Mouse (Mus musculus) liver, embryonic 14.5 days (tissue): ENCODE data around the gene Vmn1r230. TPM values are rescaled to one million over a fixed set of nuclear protein-coding genes. Genes with fewer than 3 reads are reported as not detected.

ENCODE experiments used
- ATAC-seq: fragments of 200-750 bp; cut with Nextera tagmentation; 2 replicates; pipeline ENCODE4 v1.8.0; 2017; ENCODE audit warnings: moderate number of reproducible peaks, mild to moderate bottlenecking, moderate library complexity; ENCODE audit not compliant: insufficient read depth
- DNase-seq, 3 experiments: peaks; one replicate each; pipeline ENCODE4 v3.0.0-alpha.2; 2012 to 2013; ENCODE audit warnings: low read depth in 3 of 3, low spot score in 3 of 3
- H3K27ac ChIP-seq: fragments of 300-500 bp; sonication (generic); 2 replicates; pipeline ENCODE4 v1.5.1; 2014; ENCODE audit warnings: moderate library complexity, mild to moderate bottlenecking, control low read depth, inconsistent platforms
- H3K27me3 ChIP-seq: fragments of 300-500 bp; sonication (generic); 2 replicates; pipeline ENCODE4 v1.6.1; 2014; ENCODE audit warnings: mild to moderate bottlenecking, low read length, moderate library complexity; ENCODE audit not compliant: control insufficient read depth, insufficient read depth
- H3K36me3 ChIP-seq: fragments of 300-500 bp; sonication (generic); replicated peaks from 2 replicates; pipeline ENCODE4 v1.6.1; 2014; ENCODE audit warnings: low read depth; ENCODE audit not compliant: control insufficient read depth, insufficient read depth
- H3K4me1 ChIP-seq, 2 experiments: fragments of 200-500 bp in 1 of 2; fragments of 300-500 bp in 1 of 2; sonication (generic) in 1 of 2; replicated peaks; 2 replicates each; pipeline ENCODE4 v1.6.1; 2012 to 2014; ENCODE audit warnings: antibody characterized with exemption in 1 of 2, inconsistent platforms in 1 of 2, low read length in 1 of 2; ENCODE audit not compliant: control insufficient read depth in 2 of 2, insufficient read depth in 2 of 2
- H3K4me2 ChIP-seq: fragments of 300-500 bp; sonication (generic); 2 replicates; pipeline ENCODE4 v1.6.1; 2014; ENCODE audit warnings: low read depth, mild to moderate bottlenecking, control low read depth, moderate library complexity
- H3K4me3 ChIP-seq, 2 experiments: fragments of 200-500 bp in 1 of 2; fragments of 300-500 bp in 1 of 2; sonication (generic) in 1 of 2; 2 replicates each; pipeline ENCODE4 v1.5.1; 2012 to 2014; ENCODE audit warnings: low read depth in 2 of 2, low read length in 2 of 2, mild to moderate bottlenecking in 2 of 2, control low read depth in 1 of 2, inconsistent platforms in 1 of 2, moderate library complexity in 1 of 2; ENCODE audit not compliant: insufficient read depth in 1 of 2
- H3K9ac ChIP-seq: fragments of 300-500 bp; sonication (generic); replicated peaks from 2 replicates; pipeline ENCODE4 v1.6.1; 2014; ENCODE audit warnings: mild to moderate bottlenecking, control low read depth, moderate library complexity
- H3K9me3 ChIP-seq: fragments of 300-500 bp; sonication (generic); 2 replicates; pipeline ENCODE4 v1.6.1; 2016; ENCODE audit warnings: low read length, mixed read lengths; ENCODE audit not compliant: control insufficient read depth
- CTCF ChIP-seq: IDR thresholded peaks from 2 replicates; pipeline ENCODE4 v1.5.1; 2016; ENCODE audit warnings: antibody characterized with exemption, low read depth, control low read depth
- EP300 ChIP-seq: IDR thresholded peaks from 2 replicates; pipeline ENCODE4 v1.6.1; 2016; ENCODE audit warnings: antibody characterized with exemption, low read depth
- WGBS: fragments of 180-500 bp; shearing (Covaris S2); extraction: QIAGEN DNeasy Blood & Tissue Kit; methylation state at CpG from one replicate; pipeline ENCODE4 v1.1.7; 2014; ENCODE audit not compliant: insufficient replicate concordance; 5-methylcytosine and 5-hydroxymethylcytosine counted together
- polyA plus RNA-seq, 2 experiments: library from polyadenylated mRNA; depleted of rRNA in 1 of 2; stranded (reverse) in 1 of 2; unstranded in 1 of 2; fragments of >200 nt; fragmentation: Nextera tagmentation in 1 of 2; extraction: Ambion mirVana in 1 of 2; gene quantifications; 2 replicates each; pipeline versions ENCODE4 v1.2.1 to v1.2.3; 2012 to 2014

Vmn1r230 gene
- polyA plus RNA-seq (2012; rRNA removed) (not detected in 2 replicates), polyA plus RNA-seq (2014; fragmentation: Nextera tagmentation; extraction: Ambion mirVana) (not detected in 2 replicates)

- H3K36me3 ChIP-seq, result no peaks in the 10 kb centered on the region
- H3K27ac ChIP-seq, result no peak within 1 kb of the TSS
- no peak for TF ChIP-seq CTCF
- TF ChIP-seq EP300, result no peak
- no peak within 1 kb of the TSS for H3K4me2 ChIP-seq
- no peaks in the 10 kb centered on the region for H3K4me1 ChIP-seq
- H3K9ac ChIP-seq, result no peak within 1 kb of the TSS
- no peaks in the 10 kb centered on the region for H3K9me3 ChIP-seq
- H3K27me3 ChIP-seq, result no peaks in the 10 kb centered on the region
- H3K4me3 ChIP-seq, result no peak within 1 kb of the TSS
- WGBS, result 0% methylated on average over 1 of the region's 1 CpGs
- DNase-seq (no peak), ATAC-seq (no peak)
Observed at GRCm38 (mm10) chr17:20840144-20840543, at the start of gene Vmn1r230. Gene Vmn1r230 (plus strand): TSS chr17:20840444.

DNA sequence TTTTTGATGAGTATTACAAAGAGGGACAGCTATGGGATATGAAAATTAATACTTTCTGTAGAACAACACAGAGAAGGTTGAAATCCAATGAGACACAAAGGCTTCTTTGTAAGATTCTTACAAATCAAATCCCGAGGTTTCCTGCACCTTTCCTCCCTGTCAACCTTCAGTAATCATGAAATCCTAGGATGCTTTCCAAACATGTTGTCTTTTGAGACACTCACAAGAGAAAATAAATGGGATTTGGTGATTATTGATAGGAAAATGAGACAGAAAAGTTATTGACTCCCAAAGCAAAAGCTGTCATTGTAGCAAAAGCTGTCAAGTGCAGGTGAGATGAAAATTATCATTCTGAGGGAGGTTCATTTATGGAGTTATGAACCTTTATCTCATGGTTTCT is 29.0 kb upstream of the Vmn1r230 start, which contains the start of gene Vmn1r229:
Gene Vmn1r229 (plus strand): TSS at position 301 of the 400 bp plus-strand sequence.
- DNase-seq (no peak), ATAC-seq (no peak)
- no peak for TF ChIP-seq CTCF
- no peaks in the 10 kb centered on the region for H3K4me1 ChIP-seq
- H3K9ac ChIP-seq, result no peak within 1 kb of the TSS
- H3K4me3 ChIP-seq, result no peak within 1 kb of the TSS
- no peak within 1 kb of the TSS for H3K27ac ChIP-seq
- no peaks in the 10 kb centered on the region for H3K36me3 ChIP-seq
- no peaks in the 10 kb centered on the region for H3K27me3 ChIP-seq
- 15% methylated on average over 1 of the region's 1 CpGs for WGBS
- no peaks in the 10 kb centered on the region for H3K9me3 ChIP-seq
- H3K4me2 ChIP-seq, result no peak within 1 kb of the TSS

Other genes starting within 250 kb of the Vmn1r230 start
- not detected in 2 replicates for gene Vmn2r110, start 244.0 kb upstream of the Vmn1r230 start, polyA plus RNA-seq (2012; rRNA removed)
- 0.01 TPM in 1 of 2 replicates, not detected in the other for gene Vmn2r110, start 244.0 kb upstream of the Vmn1r230 start, polyA plus RNA-seq (2014; fragmentation: Nextera tagmentation; extraction: Ambion mirVana)
- gene Fpr-rs3, start 215.6 kb upstream of the Vmn1r230 start, polyA plus RNA-seq (2012; rRNA removed), result not detected in 2 replicates
- gene Fpr-rs3, start 215.6 kb upstream of the Vmn1r230 start, polyA plus RNA-seq (2014; fragmentation: Nextera tagmentation; extraction: Ambion mirVana), result not detected in 2 replicates
- not detected in 2 replicates for gene Vmn1r226, start 157.6 kb upstream of the Vmn1r230 start, polyA plus RNA-seq (2012; rRNA removed)
- not detected in 2 replicates for gene Vmn1r226, start 157.6 kb upstream of the Vmn1r230 start, polyA plus RNA-seq (2014; fragmentation: Nextera tagmentation; extraction: Ambion mirVana)
- gene Vmn1r227, start 110.6 kb upstream of the Vmn1r230 start, polyA plus RNA-seq (2012; rRNA removed), result not detected in 2 replicates
- not detected in 2 replicates for gene Vmn1r227, start 110.6 kb upstream of the Vmn1r230 start, polyA plus RNA-seq (2014; fragmentation: Nextera tagmentation; extraction: Ambion mirVana)
- gene Vmn1r228, start 54.3 kb upstream of the Vmn1r230 start, polyA plus RNA-seq (2012; rRNA removed), result not detected in 2 replicates
- gene Vmn1r228, start 54.3 kb upstream of the Vmn1r230 start, polyA plus RNA-seq (2014; fragmentation: Nextera tagmentation; extraction: Ambion mirVana), result not detected in 2 replicates
- gene Vmn1r229, start 28.9 kb upstream of the Vmn1r230 start, polyA plus RNA-seq (2012; rRNA removed), result not detected in 2 replicates
- not detected in 2 replicates for gene Vmn1r229, start 28.9 kb upstream of the Vmn1r230 start, polyA plus RNA-seq (2014; fragmentation: Nextera tagmentation; extraction: Ambion mirVana)
- gene Vmn1r231, start 64.6 kb downstream of the Vmn1r230 start, polyA plus RNA-seq (2012; rRNA removed), result not detected in 2 replicates
- not detected in 2 replicates for gene Vmn1r231, start 64.6 kb downstream of the Vmn1r230 start, polyA plus RNA-seq (2014; fragmentation: Nextera tagmentation; extraction: Ambion mirVana)
- not detected in 2 replicates for gene Vmn1r232, start 79.3 kb downstream of the Vmn1r230 start, polyA plus RNA-seq (2012; rRNA removed)
- not detected in 2 replicates for gene Vmn1r232, start 79.3 kb downstream of the Vmn1r230 start, polyA plus RNA-seq (2014; fragmentation: Nextera tagmentation; extraction: Ambion mirVana)
- gene Ppp2r1a, start 104.9 kb downstream of the Vmn1r230 start, polyA plus RNA-seq (2012; rRNA removed), result 46.0 and 54.5 TPM in 2 replicates
- gene Ppp2r1a, start 104.9 kb downstream of the Vmn1r230 start, polyA plus RNA-seq (2014; fragmentation: Nextera tagmentation; extraction: Ambion mirVana), result 82.4 and 82.5 TPM in 2 replicates
- gene Vmn1r233, start 156.0 kb downstream of the Vmn1r230 start, polyA plus RNA-seq (2012; rRNA removed), result not detected in 2 replicates
- not detected in 2 replicates for gene Vmn1r233, start 156.0 kb downstream of the Vmn1r230 start, polyA plus RNA-seq (2014; fragmentation: Nextera tagmentation; extraction: Ambion mirVana)
- 2.4 and 4.5 TPM in 2 replicates for gene Zfp160, start 168.5 kb downstream of the Vmn1r230 start, polyA plus RNA-seq (2012; rRNA removed)
- gene Zfp160, start 168.5 kb downstream of the Vmn1r230 start, polyA plus RNA-seq (2014; fragmentation: Nextera tagmentation; extraction: Ambion mirVana), result 4.4 and 4.5 TPM in 2 replicates